Mouse (Mus musculus): ENCODE results near the gene Krt80.

DNA sequence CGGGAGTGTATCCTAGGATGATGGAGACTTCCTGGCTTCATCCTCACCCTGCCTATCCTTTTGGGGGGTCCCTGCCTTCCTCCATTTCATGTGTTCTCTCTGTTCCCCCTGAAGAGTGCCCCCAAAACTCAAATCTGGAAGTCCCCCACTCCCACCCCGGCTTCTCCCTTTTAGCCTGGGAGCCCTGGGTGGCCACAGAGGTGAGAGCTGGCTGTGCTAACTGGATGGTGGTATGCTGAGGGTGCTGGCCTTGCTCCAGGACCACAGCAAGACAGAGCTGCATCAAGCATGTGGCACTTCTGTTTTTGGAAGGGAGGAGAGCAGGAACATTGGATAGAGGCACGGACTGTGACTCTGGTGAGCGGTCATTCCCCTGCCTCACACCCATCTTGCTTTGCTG is 4.2 kb downstream of the Krt80 start:
- TF ChIP-seq CTCF (IDR thresholded peaks at IDR 0.05; ENCODE audit: borderline replicate concordance, control insufficient read depth, extremely low read depth, insufficient read depth, low read length, poor library complexity) (no peak), POLR2A (IDR thresholded peaks at IDR 0.05; ENCODE audit: control insufficient read depth, extremely low read depth, insufficient read depth, low read length, poor library complexity) (no peak)

All from thymus, adult 2 months (tissue).